Mouse (Mus musculus) natural killer cell, adult 2 months (primary cell): ENCODE results near the gene Dock7.

Experiments
- DNase-seq, 2 experiments: peaks; one replicate each; pipeline ENCODE4 v3.0.0; 2022; ENCODE audit warnings: low spot score in 2 of 2

The Dock7 gene

DNA sequence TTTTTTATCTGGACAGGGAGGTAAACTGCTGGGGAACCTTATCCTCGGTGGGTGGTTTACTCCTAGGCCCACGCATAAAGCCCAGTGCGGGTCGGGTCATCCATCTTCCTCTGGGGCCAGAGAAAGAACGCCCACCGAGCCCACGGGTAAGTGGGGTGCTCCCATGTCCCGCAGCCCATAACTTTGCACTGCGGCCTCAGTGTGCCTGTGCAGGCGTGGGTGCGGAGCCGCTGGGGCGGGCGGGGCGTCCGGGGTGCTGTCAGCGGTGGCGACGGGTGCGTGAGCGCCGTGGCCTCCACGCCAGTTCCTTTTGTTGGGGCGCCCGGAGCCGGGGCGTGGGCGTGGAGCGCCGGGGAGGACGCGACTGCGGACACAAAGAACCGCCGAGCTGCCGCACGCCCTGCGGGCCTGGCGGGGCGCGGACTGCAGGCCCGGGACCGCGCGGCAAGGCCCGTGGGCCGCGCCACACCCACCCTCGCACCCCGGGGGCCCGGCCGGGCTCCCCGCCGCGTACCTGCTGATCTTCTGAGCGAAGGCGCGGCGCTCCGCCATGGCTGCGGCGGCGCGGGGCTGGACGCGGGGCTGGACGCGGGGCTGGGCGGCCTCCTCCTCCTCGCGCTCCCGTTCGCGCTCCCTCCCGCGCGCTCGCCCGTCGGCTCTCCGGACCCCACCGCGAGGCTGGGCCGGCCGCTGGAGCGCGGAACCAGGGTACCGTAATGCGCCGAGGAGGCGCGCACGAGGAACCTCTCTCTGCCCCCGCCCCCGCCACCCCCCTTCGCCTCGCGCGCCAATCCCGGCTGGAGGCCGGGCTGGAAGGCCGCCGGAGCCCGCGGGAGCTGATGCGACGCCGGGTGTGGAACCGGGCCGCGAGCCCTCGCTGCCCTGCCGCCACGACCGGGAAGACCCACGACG is at the start of gene Dock7:
TSS of gene Dock7 (minus strand) at position 705 of the 912 bp plus-strand sequence.
- DNase-seq = no peak

DNA sequence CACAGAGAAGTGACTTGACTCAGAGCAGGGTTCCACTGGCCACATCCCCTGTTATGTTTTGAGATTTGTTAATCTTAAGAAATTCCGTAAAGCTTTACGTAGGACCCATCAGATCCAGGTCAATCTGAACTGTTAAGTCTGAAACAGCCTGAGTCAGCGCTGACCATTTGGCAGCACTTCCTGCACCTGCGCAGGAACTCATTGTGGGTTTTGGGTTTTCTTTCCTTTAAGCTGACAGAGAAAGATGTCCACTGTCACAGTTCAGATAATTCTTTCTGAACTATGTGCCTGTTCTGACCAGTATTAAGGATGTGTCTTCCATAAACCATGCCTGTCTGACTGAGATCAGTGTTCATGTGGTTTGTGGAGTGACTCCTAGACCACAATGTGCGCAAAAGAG is 48.2 kb upstream of the Dock7 start:
- no peak for DNase-seq

DNA sequence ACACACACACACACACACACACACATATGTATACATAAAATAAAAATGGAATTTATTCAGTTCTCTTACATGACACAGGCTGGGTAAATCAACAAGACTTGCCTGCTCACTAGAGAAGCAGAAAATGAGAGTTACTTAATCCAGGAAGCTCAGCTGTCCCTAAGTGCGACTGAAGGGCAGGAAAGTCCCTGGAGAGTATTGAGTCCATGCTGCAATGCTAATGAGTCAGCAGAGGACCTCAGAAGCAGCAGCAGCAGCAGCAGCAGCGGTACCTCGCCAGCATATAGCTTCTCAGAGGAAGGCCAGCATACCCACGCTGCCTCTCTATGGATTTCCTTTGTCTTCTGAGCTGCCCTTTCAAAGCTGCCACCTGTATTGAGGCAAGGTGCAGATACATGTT is 42.8 kb upstream of the Dock7 start:
- no peak for DNase-seq

DNA sequence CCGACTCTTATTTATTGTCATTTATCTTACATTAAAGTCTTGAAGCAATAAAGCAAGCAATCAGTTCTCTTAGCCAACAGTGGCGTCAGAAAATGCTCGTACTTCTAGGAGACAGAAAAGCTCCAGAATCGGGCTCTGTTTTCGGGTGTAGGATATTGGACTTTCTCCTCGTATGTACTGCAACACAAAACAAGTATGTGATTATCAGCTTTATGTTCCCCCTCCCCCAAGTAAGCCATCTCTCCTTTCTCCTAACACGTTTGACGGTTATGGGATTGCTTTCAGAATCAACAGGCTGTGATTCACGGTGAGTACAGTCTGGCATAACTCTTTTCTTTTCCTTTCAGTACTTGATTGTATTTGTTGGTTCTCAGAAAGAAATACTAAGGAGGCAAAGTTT is 42.3 kb upstream of the Dock7 start:
- DNase-seq = no peak

DNA sequence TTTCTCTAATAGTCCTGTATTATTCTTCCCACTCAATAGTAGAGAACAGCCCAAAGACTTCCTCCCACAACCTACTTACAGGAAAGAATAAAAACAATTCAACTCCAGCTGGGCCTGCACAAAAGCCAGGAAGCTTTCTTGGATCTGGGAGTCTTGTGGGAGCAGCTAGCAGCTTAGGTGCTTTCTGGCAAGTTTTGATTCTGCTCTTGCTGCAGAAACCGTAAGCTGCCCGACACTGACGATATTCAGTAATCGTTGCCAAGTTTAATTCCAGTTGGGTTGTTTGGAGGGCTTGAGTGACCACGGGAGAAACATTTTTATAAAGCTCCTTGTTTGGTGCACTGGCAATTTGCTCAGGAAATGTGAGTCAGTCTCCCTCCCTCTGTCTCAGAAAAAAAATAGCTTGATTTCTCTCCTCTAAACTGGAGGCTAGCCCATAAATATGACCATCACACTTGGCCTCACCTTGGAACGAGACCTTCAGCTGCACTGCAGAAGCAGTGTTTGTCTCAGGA is 40.8 kb upstream of the Dock7 start:
- no peak for DNase-seq

DNA sequence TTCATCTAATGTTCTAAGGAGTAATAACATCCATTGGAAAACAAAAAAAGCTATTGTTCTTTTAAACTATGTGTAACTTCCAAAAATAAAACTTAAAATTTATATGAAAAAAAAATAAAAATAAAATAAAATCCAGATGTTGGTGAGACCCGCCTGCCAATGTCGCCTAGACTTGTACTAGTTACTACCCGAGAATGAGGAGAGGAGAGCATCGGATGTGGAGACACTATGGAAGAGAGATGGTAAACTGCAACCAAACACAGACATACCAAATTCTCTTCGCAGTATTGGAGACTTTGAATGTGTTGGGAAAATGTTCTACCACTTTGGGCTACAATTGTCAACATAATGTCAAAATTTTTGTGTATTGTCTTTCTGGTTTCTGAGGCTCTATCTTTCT is 40.2 kb upstream of the Dock7 start:
- no peak for DNase-seq

DNA sequence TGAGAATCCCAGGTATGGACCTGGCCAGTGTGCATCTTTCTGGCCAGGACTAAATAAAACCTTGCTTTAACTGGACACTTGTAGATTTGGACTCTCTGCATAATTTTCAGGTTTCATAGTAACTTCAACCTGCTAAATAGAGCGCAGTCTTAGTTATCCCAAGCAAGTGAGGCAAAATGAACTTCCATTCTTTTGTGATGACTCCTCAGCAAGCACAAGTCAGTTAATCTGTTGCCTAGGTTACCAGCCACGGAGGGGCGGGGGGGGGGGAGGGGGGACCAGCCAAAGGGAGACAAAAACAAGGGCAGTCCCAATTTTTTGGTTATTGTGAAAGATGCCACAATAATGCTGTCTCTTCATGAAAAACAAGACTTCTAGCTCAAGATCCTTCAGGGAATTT is 39.7 kb upstream of the Dock7 start:
- no peak for DNase-seq

DNA sequence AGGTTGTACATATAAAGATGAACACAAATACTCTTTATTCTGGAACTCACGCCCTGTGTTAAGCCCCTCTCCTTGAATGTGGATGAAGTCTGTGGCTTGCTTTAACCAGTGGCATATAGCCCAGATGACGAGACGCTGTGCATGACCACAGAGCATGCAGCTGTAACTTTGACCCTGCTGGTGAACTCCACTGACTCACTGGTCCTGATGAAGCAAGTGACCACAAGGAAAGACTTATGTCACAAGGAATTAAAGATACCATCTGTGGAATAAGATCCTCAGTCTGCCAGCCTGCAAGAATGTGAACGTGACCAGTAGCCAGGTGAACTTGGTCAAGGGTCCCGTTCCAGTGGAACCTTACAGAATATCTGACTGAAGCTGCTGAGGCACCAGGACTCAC is 37.8 kb upstream of the Dock7 start:
- DNase-seq = no peak

DNA sequence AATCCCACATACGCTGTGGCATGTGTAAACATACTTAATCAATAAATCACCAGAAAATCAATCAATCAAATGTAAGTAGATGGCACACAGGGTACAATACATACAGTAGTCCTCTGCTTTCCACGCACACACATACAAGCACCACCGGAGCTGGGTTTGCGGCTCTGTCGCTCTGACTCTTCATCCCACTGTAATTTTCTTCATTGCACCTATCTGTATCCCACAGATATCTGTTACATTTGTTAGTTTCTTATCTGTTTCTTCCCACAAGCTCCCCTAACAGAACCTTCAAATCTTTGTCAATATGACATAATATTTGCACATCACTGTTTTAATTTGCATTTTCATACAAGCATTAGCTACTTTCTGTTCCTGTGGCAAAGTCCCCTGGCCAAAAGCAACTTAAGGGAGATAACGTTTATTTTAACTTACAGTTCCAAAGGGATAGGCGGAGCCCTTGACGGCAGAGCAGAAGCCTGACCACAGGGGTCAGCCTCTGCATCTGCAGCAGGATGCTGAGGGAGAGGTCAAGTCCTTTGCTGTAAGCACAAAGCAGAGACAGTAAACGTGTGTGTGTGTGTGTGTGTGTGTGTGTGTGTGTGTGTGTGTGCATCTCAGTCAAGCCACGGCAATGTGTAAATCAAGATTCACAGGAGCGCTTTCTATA is 36.1 kb upstream of the Dock7 start:
- DNase-seq = no peak

DNA sequence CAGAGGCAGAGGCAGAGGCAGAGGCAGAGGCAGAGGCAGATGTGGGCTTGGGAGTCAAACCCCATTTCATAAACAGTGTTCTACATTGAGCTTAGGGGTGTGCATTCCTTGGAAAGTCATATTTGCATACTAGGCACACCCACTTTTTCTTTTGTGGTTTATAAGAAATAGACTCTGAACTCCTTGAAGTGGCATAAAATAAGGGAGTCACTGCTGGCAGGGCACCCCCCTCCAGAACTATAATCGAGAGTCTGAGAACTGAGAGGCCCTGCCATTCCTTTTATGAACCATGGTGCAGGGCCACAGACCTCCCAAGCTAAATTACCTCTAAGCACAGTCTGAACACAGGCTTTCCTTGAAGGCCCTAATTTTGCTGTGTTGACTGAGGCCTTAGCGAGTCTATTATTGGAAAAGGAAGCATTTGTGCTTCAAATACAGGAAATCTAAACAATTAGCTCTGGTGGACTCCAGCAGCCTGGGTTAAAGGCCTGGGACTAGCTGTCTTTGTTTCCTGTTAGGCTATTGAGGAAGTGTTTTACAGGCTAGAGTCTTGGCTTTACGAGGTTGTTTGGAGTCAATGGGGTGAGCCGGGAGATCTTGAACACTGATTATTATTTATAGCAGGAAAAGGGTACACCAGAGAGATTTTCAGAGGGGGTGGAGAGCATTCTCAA is 31.3 kb upstream of the Dock7 start:
- DNase-seq = no peak

DNA sequence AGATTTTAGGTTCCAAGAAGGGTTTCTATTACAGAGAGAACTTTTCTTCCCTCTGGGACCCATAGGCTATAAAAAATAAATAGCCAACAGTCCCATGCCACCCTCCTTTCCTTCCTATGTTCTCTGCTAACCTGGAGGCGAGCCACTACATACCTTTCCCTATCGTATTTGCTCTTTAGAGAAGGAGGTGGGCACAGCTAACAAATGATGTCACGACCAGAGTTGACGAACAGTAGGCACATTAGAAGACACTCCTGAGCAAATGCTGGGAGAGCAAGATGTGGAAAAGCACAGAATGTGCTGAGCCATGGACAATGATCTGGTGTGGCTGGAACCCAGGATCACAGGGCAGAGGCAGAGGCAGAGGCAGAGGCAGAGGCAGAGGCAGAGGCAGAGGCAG is 30.7 kb upstream of the Dock7 start:
- DNase-seq = no peak

DNA sequence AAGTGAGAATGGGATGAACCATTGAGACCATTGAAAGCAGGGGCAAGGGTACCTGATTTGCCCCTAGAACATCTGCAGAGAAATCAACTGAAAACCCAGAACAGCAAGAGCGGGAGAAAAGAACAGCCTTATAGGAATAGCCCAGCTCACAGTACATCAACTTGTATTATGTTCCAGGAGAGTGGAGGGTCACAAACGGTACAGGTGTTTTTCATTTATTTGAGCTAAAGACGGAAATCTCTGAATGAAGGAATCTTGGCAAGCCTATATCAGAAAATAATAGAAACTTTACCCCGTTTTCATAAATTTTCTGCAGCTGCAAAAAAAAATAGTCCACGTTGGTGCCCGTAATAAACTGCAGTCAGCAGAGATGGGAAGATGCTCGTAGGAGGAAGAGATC is 22.6 kb upstream of the Dock7 start:
- no peak for DNase-seq

DNA sequence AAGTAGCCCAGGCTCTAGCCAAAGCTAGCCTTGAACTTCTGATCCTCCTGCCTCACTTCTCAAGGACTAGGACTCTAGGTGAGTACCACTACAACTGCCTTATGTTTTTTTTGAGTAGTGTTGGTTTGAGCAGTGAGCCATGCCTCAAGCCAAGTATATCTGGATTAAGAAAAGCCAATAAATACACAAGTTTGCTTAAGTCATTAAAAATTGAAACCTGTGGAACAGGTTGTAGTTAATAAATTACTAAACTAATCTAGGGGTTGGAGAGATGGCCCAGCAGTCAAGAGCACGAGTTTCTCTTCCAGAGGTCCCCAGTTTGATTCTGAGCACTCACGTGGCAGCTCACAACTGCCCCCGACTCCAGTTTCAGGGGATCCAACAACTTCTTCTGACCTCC is 20.9 kb upstream of the Dock7 start:
- DNase-seq = no peak

DNA sequence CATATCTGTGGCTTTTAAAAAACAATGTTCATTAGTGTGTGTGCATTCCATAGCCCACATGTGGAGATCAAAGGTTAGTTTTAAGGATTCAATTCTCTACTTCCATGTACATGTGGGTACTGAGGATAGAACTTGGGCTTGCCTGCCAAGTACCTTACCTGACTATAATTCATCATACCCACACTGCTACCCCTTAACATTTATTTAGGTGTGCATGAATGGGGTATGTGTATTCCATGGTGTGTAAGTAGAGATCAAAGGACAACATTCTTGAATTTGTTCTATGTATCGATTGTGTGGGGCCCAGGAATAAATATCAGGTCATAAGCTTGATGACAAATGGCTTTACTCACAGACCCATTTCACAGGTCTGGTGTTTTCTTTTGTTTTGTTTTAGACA is 20.5 kb upstream of the Dock7 start:
- no peak for DNase-seq

DNA sequence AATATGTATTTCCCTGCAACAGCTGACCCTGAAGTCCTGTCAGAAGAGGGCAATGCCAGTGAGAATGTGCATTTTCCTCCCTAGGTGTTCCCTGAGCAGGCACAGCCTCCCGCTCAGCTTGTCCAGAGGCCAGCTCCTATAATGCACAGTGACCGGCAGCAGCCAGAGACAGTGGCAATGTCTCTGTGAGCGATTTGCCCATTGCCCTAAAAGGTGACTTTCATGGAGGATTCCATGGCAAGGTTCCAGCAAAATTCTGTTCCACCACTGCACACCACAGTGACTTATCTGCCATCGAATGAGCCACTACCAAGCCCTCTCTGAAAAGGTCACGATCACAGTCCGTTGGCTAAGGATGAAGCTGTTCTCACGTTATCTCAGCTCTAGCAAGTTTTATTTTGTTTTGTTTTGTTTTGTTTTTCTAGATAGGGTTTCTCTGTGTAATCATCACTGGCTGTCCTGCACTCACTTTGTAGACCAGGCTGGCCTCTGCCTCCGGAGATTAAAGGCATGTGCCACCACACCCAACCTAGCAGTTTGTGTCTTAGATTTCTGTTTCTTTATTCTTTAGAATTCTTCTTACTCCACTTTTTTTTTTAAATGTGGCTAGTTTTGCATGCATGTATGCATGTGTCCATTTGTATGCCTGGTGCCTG is 17.4 kb upstream of the Dock7 start:
- no peak for DNase-seq

DNA sequence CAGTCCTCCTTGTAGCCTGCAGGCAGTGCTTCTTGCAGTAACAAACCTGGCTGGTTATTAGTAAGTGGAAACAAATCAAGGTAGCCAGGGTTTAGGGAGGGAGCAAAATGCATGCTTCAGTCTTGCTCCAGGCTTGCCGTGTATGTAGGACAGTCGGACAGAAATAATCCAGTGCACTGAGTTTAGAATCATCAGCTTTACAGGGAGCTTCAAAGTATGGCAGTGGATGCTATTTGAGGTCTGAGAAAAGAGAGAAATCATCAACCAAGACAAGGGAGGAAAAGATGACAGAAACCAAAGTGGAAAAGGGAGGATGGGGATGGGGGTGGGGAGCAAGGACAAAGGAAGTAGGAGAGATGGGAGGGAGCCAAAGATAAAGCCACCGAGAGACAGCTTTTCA is 13.8 kb upstream of the Dock7 start:
- DNase-seq = no peak

DNA sequence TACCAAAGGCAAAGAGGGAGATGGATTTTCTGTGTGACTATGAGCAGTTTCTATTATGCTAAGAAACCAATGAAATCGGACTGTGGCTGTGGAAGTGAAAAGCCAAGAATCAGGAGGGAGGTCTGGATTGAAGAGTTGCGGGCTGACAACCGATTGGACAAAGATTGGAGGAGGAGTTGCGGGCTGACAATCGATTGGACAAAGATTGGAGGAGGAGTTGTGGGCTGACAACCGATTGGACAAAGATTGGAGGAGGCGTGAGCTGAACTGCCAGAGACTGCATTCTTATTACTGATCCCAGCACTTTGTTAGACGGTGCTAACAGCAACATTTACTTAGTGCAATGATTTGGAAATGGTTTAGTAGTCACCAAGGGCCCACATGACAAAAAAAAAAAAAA is 12.6 kb upstream of the Dock7 start:
- DNase-seq = no peak

DNA sequence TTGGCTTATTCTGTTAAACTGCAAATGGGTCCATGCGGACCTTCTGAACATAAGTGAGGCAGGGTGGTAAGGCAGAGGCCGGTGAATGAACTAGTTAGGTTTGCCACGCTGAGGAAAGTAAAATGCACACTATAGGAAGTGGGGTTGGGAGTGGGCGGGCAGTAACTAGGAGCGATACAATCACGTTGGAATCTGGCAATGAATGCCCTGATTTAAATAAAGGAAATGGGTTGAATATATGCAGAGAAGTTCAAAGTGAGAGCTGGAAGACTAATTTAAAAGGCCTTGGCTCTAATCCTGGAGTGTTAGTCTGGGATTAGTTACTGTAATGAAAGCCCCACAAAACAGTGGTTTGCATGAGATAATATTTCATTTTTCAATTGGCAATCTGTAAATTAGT is 12.0 kb upstream of the Dock7 start:
- no peak for DNase-seq

DNA sequence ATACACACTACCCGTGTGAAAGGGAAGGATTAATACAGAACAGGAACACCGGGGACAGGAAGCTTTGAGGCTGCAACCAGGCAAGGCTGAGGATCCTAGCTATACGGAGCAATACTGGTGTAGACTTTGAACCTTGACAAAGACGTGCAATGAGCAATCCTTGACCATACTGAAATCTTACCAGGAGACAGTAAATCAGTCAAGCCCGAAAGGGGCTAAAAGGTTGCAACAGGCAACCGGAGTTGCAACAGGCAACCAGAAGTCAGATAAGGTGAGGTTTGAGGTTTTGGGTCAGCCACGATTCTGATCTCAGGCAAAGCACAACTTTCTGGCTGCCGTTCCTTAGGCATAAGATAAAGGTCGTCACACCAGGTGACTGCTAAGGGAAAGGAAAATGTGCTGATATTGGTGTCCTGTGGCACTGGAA is 10.5 kb upstream of the Dock7 start:
- no peak for DNase-seq

DNA sequence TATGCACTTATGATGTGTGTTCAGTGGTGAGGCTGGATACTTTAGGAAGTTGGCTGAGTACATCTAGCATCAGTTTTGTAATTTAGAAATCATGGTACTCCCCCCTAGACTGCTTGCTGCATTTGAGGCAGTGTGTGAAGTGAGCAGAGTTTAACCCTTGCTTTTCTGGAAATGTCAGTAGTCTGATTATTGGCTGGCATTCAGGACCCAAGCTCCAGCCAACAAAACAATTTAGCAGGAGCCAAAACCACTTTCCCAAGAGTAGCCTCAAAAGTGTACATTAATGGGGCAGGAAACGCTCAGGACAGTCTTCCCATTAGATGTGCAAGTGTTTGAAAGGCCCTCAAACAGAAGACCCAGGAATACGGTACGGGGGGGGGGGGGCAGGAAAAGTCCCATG is 2.8 kb upstream of the Dock7 start:
- DNase-seq = no peak

DNA sequence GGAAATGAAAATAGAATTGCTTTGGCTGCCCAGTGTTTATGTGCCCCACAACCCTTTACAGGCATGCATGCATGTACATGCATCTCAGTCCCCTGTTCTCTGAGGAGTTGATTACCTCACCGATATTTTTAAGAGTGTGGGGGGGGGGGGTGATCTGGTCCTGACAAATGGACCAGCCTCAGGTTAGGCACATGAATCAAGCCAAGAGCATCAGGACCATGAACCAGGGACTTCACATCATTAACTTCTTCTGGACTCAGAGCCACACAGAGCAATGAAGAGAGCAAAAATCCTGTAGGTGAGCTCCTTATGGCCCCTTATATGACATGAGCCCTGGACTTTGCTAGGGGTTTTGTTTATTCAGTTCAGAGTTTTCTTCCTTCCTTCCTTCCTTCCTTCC is 2.1 kb upstream of the Dock7 start:
- no peak for DNase-seq

DNA sequence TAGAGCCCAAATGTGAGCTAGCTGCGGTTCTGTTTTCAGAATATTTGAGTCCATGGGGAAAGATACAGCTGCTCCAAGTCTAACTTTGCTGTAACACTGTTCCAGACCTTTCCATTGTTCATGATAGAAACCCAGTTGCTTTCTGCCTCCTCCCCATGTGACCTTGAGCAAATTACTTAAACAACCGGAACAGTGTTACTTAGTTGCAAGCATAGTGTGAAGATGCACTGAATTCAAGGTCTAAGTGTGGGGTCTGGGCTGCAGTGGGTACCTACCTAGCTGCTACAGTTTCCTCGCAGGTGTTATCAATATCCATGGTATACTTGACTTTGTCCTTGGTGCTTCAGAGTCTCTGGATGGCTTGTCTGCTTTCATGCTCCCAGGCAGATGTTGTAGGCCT is 1.3 kb upstream of the Dock7 start:
- DNase-seq = no peak
